Mouse (Mus musculus): Measurements from ENCODE around the gene Klhdc8a. TPM values are rescaled to one million over a fixed set of nuclear protein-coding genes. Genes with fewer than 3 reads are reported as not detected.
"Not testable (repeated sequence)": the region's sequence is repeated elsewhere in the genome, so short reads cannot be mapped to it uniquely, and the experiment has no call there.

Klhdc8a gene
- total and polyA plus RNA-seq, 3 experiments = not detected

DNA sequence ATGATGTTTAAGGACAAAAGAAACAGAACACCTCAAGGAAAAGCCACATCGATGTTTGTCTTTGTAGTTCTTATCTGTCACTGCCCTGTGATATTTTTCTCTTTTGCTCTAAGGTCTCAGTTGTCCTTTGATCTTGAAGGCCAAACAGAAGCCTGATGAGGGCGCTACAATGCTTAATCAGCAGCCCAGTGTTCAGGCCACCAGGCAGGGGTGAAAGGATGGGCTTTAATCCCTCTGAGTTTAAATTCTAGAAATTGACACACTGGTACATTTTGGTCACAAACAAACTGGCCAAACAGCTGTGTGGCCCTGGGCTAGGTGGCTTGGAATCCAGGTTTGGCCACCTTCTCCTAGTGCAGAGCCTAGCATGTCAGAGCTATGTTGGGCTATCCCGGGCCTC lies 21.7 kb upstream of the Klhdc8a start:
- Histone ChIP-seq H3K4me2 (ENCODE audit: insufficient read depth, low read depth, poor library complexity, severe bottlenecking) (no peak overlapping the region), H3K79me2 (replicated peaks; ENCODE audit: control insufficient read depth, extremely low read depth, insufficient read depth, poor library complexity, severe bottlenecking) (no peaks in the 10 kb centered on the region), H3K27me3 (replicated peaks) (no peaks in the 10 kb centered on the region), H3K36me3 (replicated peaks in 1 of 2; ENCODE audit: control insufficient read depth in 1 of 2, insufficient read depth in 1 of 2, low read length in 1 of 2) (no peaks in the 10 kb centered on the region), H3K9me3 (replicated peaks; ENCODE audit: low read length) (no peaks in the 10 kb centered on the region), H3K27ac (ENCODE audit: insufficient read depth, low read depth) (no peak overlapping the region), H3K4me3 (replicated peaks in 1 of 3; ENCODE audit: low read depth in 2 of 3, low read length in 2 of 3, poor library complexity in 1 of 3) (no peak overlapping the region), H3K9ac (ENCODE audit: insufficient read depth, low read depth) (no peak overlapping the region), H3K4me1 (ENCODE audit: control insufficient read depth in 1 of 2, insufficient read depth in 2 of 2) (no peaks in the 10 kb centered on the region)
- TF ChIP-seq RAD21 (IDR thresholded peaks at IDR 0.05; ENCODE audit: low read depth, low read length) = no peak
- TF ChIP-seq BHLHE40 (IDR thresholded peaks at IDR 0.05; ENCODE audit: low read depth, low read length) = no peak
- dilution Hi-C loops (cut with MboI; ENCODE audit: extremely low pct_ligation_motif_present, extremely low pct_unique_long_range_greater_than_20kb, low sequenced_read_pairs) = no loop called here
- in situ Hi-C loops (cut with MboI; ENCODE audit: low pct_ligation_motif_present, low pct_unique_long_range_greater_than_20kb, low sequenced_read_pairs) = no loop called here
- DNase-seq (ENCODE audit: extremely low read depth) = no peak

DNA sequence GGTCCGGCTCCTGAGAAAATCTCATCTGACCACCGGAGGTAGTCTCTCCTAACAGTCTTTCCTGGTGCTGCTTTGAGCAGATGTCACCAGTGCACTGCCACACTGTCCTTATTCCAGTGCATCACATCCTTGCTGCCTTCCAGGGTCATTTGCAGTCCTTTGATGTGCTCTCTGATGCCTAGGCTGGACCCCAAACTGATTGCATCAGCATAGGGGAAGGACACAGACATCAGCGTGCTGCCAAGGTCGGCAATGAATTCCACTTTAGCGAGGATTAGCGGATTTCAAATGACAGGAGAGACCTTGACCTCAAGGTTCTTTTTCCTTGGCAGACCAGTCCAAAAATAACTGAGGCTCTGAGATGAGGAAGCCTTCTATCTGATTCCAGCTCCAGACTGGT lies 21.3 kb upstream of the Klhdc8a start:
- no peak overlapping the region for H3K9ac ChIP-seq (ENCODE audit: insufficient read depth, low read depth)
- dilution Hi-C loops (cut with MboI; ENCODE audit: extremely low pct_ligation_motif_present, extremely low pct_unique_long_range_greater_than_20kb, low sequenced_read_pairs) = no loop called here

DNA sequence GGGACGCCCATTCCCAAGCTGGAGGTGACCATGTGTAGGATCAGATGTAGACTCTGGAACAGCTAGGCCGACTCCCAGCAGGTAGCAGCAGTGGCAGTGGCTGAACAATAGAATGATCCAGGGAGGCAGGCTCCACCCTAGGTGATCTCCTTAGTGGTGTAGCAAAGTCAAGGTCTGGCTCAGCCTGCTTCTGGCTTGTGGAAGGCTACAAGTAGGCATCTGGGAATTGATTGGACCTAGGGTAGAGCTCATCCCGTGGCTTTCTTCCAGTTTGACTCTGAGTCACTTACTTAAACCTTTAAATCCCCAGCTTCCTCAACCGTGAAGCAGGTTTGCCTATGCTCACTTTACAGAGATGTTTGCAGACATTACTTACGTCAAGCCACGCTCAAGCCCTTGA lies 17.8 kb upstream of the Klhdc8a start:
- H3K4me2 ChIP-seq (ENCODE audit: insufficient read depth, low read depth, poor library complexity, severe bottlenecking); H3K9ac ChIP-seq (ENCODE audit: insufficient read depth, low read depth); in situ Hi-C loops (cut with MboI; ENCODE audit: low pct_ligation_motif_present, low pct_unique_long_range_greater_than_20kb, low sequenced_read_pairs); DNase-seq (ENCODE audit: extremely low read depth); H3K4me1 ChIP-seq (ENCODE audit: control insufficient read depth in 1 of 2, insufficient read depth in 2 of 2); H3K9me3 ChIP-seq (replicated peaks; ENCODE audit: low read length); H3K36me3 ChIP-seq (replicated peaks in 1 of 2; ENCODE audit: control insufficient read depth in 1 of 2, insufficient read depth in 1 of 2, low read length in 1 of 2); H3K4me3 ChIP-seq (replicated peaks in 1 of 3; ENCODE audit: low read depth in 2 of 3, low read length in 2 of 3, poor library complexity in 1 of 3); dilution Hi-C loops (cut with MboI; ENCODE audit: extremely low pct_ligation_motif_present, extremely low pct_unique_long_range_greater_than_20kb, low sequenced_read_pairs); H3K27me3 ChIP-seq (replicated peaks); H3K79me2 ChIP-seq (replicated peaks; ENCODE audit: control insufficient read depth, extremely low read depth, insufficient read depth, poor library complexity, severe bottlenecking); H3K27ac ChIP-seq (ENCODE audit: insufficient read depth, low read depth): not testable (repeated sequence)

More for the DNA sequence above, 21.3 kb upstream of the Klhdc8a start:
- DNase-seq (ENCODE audit: extremely low read depth) = no peak
- Histone ChIP-seq H3K4me2 (ENCODE audit: insufficient read depth, low read depth, poor library complexity, severe bottlenecking) (no peak overlapping the region), H3K27ac (ENCODE audit: insufficient read depth, low read depth) (no peak overlapping the region), H3K4me3 (replicated peaks in 1 of 3; ENCODE audit: low read depth in 2 of 3, low read length in 2 of 3, poor library complexity in 1 of 3) (no peak overlapping the region), H3K79me2 (replicated peaks; ENCODE audit: control insufficient read depth, extremely low read depth, insufficient read depth, poor library complexity, severe bottlenecking) (no peaks in the 10 kb centered on the region), H3K9me3 (replicated peaks; ENCODE audit: low read length) (no peaks in the 10 kb centered on the region), H3K27me3 (replicated peaks) (no peaks in the 10 kb centered on the region), H3K36me3 (replicated peaks in 1 of 2; ENCODE audit: control insufficient read depth in 1 of 2, insufficient read depth in 1 of 2, low read length in 1 of 2) (no peaks in the 10 kb centered on the region), H3K4me1 (ENCODE audit: control insufficient read depth in 1 of 2, insufficient read depth in 2 of 2) (no peaks in the 10 kb centered on the region)
- TF ChIP-seq NELFE (IDR thresholded peaks at IDR 0.05; ENCODE audit: low read depth, low read length) (no peak), MAFK (IDR thresholded peaks at IDR 0.05; ENCODE audit: insufficient replicate concordance, low read length) (no peak), KAT2A (IDR thresholded peaks at IDR 0.05; ENCODE audit: insufficient replicate concordance, low read length) (no peak), ZKSCAN1 (IDR thresholded peaks at IDR 0.05; ENCODE audit: borderline replicate concordance, low read depth, low read length) (no peak), TBP (conservative IDR thresholded peaks at IDR 0.05; ENCODE audit: low read depth, low read length) (no peak), CHD2 (IDR thresholded peaks at IDR 0.05; ENCODE audit: low read length) (no peak), MYC (IDR thresholded peaks at IDR 0.05; ENCODE audit: low read depth, low read length) (no peak)
- in situ Hi-C loops (cut with MboI; ENCODE audit: low pct_ligation_motif_present, low pct_unique_long_range_greater_than_20kb, low sequenced_read_pairs) = no loop called here
